Mouse (Mus musculus) olfactory bulb, adult 2 months (tissue): Measurements from ENCODE around the gene Smo. TPM values are rescaled to one million over a fixed set of nuclear protein-coding genes. Genes with fewer than 3 reads are reported as not detected.
A peak's percentile ranks its signal among the peaks of the same experiment; 100 is the strongest.

Source experiments
- H3K27ac ChIP-seq: fragments of 200-500 bp; 2 replicates; pipeline ENCODE4 v1.5.1; 2012; ENCODE audit warnings: low read depth, low read length; ENCODE audit not compliant: insufficient read depth
- H3K4me1 ChIP-seq: fragments of 200-500 bp; 2 replicates; pipeline ENCODE4 v1.6.1; 2012; ENCODE audit warnings: low read length; ENCODE audit not compliant: control insufficient read depth, insufficient read depth
- H3K4me3 ChIP-seq: fragments of 200-500 bp; 2 replicates; pipeline ENCODE4 v1.5.1; 2012; ENCODE audit warnings: mild to moderate bottlenecking, low read depth, low read length, moderate library complexity; ENCODE audit not compliant: insufficient read depth
- CTCF ChIP-seq: fragments of 200-500 bp; IDR thresholded peaks from 2 replicates; pipeline ENCODE4 v1.5.1; 2012; ENCODE audit warnings: low read depth, mild to moderate bottlenecking, low read length, moderate library complexity; ENCODE audit not compliant: insufficient read depth
- POLR2A ChIP-seq: fragments of 200-500 bp; IDR thresholded peaks from 2 replicates; pipeline ENCODE4 v1.6.1; 2012; ENCODE audit warnings: mild to moderate bottlenecking, low read depth, low read length, moderate library complexity; ENCODE audit not compliant: insufficient read depth
- WGBS: fragments of 180-500 bp; shearing (Covaris S2); methylation state at CpG from one replicate; pipeline ENCODE4 v1.1.7; 2018; 5-methylcytosine and 5-hydroxymethylcytosine counted together
- polyA plus RNA-seq: library from polyadenylated mRNA; stranded (reverse); fragments of >200 nt; gene quantifications from 2 replicates; pipeline ENCODE4 v1.2.4, GENCODE M21; 2012; ENCODE audit warnings: low replicate concordance; ENCODE audit not compliant: missing spikeins, insufficient read depth, insufficient read length

Smo gene
- polyA plus RNA-seq, 1 experiment = not detected

DNA sequence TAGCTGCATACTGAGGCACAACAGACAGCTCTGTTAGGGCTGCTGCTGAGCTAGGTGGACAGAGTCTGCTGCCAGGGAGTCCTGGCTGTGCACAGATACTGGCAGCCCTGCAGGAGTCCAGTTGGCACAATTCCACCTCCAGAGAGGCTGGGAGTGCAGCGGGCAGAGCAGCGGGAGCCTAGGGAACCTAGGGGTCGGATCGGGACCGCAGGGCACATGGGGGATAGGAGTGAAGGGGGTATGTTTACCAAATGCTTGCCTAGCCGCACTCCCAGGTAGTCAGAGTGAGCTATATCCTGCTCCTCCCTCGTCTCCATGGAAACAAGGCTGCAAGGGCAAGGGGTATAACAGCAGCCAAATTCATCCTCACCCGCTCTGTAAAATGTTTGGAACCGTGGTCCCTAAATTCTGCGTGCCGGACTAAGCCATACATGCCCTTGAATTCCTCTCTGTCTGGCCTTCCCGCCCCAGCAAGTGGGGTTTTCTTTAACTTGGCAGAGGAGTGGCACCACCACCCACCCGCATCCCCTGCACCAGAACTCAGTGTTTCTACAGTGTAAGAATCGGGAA is 17.3 kb upstream of the Smo start:
- TF ChIP-seq POLR2A = no peak
- no peak for TF ChIP-seq CTCF
- H3K4me3 ChIP-seq = peak overlapping the region; percentile 5; the same call in 1 of the 2 replicates
- H3K4me1 ChIP-seq = peaks cover 21% of the 10 kb centered on the region
- H3K27ac ChIP-seq = peak overlapping the region; percentile 88
- WGBS = 14% methylated on average over 14 of the region's 14 CpGs

DNA sequence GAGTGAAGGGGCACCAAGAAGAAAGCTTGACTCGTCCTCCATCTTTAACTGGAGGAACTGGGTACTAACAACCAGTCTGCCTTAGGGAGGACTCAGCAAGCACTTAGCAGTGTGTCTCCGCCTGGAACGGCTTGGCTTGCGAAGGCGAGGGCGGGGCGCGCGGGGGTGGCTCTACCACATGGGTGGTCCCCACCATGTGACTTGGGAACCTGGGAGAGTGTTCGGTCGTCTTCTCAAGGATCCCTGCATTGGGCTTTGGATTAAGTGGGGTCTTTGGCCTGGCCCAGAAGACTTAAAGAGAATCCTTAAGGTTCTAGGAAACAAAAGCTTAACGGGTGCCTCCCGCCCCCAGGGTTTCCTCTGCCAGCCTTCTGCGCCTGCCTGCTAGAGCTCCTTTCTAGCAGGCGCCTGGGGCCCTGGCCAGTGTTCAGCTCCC is 16.4 kb upstream of the Smo start:
- TF ChIP-seq POLR2A = no peak
- TF ChIP-seq CTCF = no peak
- H3K27ac ChIP-seq = peak overlapping the region; percentile 88
- peak overlapping the region; percentile 42 for H3K4me3 ChIP-seq
- 4% methylated on average over 15 of the region's 15 CpGs for WGBS
- peaks cover 21% of the 10 kb centered on the region for H3K4me1 ChIP-seq

DNA sequence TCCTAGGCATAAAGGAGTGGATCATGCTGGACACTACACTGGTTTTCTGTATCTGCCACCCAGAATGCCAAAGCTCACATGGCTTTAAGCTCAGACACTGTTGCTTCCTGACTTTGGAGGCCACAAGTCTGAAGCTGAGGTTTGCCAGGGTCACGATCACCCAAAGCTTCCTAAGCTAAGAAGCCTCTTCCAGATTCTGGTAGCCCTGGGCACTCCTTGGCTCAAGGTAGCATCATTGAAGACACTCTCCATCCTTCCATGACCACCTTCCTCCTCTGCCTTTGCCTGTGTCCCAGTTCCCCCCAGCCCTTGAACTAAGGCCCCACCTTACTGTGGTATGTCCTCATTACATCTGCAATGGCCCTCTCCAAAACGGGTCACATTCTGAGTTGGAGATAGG is 13.4 kb upstream of the Smo start:
- no peak for TF ChIP-seq CTCF
- no peak for TF ChIP-seq POLR2A
- peaks cover 19% of the 10 kb centered on the region for H3K4me1 ChIP-seq
- H3K27ac ChIP-seq = no peak overlapping the region
- no peak overlapping the region for H3K4me3 ChIP-seq
- 91% methylated on average over 2 of the region's 2 CpGs for WGBS

DNA sequence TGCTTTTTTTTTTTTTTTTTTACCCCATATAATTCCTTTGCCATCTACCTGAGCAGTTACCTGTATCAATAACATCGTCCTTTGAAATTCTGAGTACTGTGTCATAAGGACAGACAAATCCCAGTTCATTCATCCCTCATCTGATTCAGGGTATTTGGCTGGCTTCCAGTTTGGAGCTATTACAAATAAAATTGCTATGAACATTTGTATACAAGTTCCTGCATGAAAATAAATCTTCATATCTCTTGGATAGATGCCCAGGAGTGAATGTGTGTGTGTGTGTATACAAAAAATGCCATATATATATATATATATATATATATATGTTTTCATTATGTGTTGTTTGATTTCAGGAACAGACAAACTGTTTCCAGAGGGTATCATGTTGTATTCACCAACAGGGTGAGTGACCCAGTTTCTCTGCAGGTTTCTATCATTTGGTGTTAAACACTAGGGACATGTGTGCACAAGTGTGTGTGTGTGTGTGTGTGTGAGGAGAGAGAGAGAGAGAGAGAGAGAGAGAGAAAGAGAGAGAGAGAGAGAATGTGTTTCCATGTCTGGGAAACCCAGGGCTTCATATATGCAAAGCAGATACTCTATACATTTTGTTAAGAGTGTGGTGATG is 8.6 kb upstream of the Smo start:
- Histone ChIP-seq H3K27ac (no peak overlapping the region), H3K4me3 (no peak overlapping the region), H3K4me1 (no peaks in the 10 kb centered on the region)
- TF ChIP-seq POLR2A (no peak), CTCF (no peak)
- 51% methylated on average over 1 of the region's 1 CpGs for WGBS

DNA sequence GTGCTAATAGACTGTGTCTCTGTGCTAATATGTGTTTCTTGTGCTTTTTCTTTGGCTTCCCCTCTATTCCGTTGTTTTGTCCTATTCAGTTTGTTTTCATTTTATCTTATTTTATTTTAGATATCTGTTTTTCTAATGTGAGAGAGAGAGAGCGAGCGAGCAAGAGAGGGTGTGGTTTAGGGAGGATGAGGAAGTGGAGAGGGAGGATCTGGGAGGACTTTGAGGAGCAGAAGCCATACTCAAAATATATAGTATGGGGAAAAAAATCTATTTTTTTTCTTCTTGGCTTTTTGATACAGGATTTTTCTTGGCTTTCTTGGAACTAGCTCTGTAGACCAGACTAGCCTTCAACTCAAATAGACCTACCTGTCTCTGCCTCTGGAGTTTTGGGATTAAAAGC is 7.3 kb upstream of the Smo start:
- no peak overlapping the region for H3K27ac ChIP-seq
- H3K4me3 ChIP-seq = no peak overlapping the region
- no peaks in the 10 kb centered on the region for H3K4me1 ChIP-seq
- 90% methylated on average over 3 of the region's 3 CpGs for WGBS
- TF ChIP-seq POLR2A = no peak
- no peak for TF ChIP-seq CTCF

DNA sequence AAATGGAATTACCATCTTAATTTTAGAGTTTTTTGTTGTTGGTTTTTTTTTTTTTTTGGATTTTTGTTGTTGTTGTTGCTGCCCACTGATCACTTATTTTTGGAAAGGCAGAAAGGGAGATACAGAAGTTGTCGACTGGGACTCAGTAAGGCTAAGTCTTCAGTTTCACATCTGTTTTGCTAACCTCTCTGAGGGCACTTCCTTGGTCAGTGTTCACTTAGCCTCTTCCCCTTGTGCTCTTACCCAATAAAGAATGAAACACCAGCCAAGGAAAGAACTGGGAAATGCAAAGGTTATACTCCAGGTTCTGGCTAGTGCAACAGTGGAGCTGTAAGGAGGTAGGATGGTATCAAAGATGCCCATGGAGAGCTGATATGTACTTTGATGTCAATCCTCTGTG is 5.8 kb upstream of the Smo start:
- 80% methylated on average over 1 of the region's 1 CpGs for WGBS
- Histone ChIP-seq H3K4me3 (no peak overlapping the region), H3K27ac (no peak overlapping the region), H3K4me1 (no peaks in the 10 kb centered on the region)
- TF ChIP-seq CTCF (no peak), POLR2A (no peak)

DNA sequence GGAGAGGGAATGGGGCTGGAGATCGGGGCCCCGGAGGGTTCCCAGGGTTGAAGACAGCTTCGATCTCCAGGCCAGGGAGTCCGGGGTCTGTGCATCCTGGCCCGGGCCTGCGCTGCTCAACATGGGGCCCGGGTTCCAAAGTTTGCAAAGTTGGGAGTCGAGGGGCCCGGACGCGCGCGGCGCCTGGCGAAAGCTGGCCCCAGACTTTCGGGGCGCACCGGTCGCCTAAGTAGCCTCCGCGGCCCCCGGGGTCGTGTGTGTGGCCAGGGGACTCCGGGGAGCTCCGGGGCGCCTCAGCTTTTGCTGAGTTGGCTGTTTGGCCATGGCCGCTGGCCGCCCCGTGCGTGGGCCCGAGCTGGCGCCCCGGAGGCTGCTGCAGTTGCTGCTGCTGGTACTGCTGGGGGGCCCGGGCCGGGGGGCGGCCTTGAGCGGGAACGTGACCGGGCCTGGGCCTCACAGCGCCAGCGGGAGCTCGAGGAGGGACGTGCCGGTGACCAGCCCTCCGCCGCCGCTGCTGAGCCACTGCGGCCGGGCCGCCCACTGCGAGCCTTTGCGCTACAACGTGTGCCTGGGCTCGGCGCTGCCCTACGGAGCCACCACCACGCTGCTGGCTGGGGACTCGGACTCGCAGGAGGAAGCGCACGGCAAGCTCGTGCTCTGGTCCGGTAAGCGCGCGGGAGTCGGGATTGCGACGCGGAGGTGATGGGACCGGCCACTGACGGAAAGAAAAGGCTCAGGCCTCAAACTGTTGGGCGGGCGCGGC is 567 bp downstream of the Smo start:
- Histone ChIP-seq H3K4me3 (peak overlapping the region; percentile 58), H3K4me1 (peaks cover 9% of the 10 kb centered on the region), H3K27ac (no peak overlapping the region)
- under 1% methylated on average over 75 of the region's 75 CpGs for WGBS
- TF ChIP-seq POLR2A (no peak), CTCF (no peak)

DNA sequence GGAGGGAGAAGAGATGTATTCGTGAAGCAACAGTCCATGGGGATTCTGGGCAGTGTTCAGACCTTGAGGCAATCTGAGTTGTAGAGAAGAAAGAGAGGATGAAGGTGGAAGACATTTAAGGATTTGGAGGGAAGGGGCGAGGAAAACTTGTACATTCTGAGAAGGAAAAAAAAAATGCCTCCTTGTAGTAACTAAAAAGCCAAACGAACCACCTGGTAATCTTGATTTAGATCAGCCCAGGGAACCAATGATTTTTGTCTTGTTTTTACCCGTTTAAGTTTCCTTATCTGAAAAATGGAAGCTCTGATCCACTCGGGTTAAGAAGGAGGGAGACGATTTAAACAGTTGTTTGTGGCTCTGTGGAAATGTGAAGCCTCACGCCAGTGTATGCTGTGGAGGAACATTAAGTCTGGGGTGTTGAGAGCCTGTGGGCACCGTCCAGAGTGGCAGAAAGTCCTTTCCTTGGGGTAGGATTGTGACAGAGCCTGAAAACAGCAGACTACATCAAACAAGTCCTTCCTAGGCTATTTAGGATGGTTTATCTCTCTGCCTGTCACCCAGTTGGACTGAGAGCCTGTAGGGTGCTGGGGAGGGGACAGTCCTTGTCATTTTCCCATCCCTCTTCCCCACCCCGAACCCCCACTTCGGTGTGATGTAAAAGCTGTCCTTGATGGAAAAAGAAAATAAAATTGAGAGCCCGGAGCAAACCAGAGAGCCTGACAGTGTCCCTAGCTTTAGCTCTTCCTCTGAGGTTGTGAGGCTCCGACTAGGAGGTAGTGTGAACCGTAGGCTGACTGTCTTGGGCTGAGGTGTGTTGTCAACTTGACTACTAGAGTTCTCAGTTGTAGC is 1.5 kb downstream of the Smo start:
- 35% methylated on average over 13 of the region's 13 CpGs for WGBS
- Histone ChIP-seq H3K27ac (no peak overlapping the region), H3K4me3 (peak overlapping the region; percentile 58), H3K4me1 (peaks cover 9% of the 10 kb centered on the region)
- TF ChIP-seq POLR2A (no peak), CTCF (no peak)
